Mouse (Mus musculus): ENCODE data around the gene Iqcf3. TPM values are rescaled to one million over a fixed set of nuclear protein-coding genes. Genes with fewer than 3 reads are reported as not detected.

Iqcf3 gene
- polyA plus RNA-seq, 1 experiment from 2014 or later, result not detected

DNA sequence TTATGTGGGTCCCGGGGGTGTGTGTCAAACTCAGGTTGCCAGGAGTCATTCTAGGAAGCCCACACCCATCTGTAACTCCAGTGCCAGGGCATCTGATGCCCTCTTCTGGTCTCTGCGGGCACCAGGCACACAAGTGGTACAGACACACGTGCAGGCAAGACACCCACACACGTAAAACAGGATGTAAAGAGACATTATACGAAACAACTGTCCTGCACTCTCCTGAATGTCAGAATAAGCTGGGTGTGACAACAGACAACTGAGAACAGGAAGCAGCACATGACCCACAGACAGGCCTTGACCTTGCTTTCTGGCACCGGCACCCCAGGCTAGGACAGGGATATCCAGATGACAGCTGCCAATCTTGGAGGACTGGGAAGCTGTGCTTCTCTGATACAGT, 92.1 kb downstream of the Iqcf3 start:
- H3K36me3 ChIP-seq, result 0 out of 2 replicates have a peak, but pooled peaks cover under 1% of the 10 kb centered on the region
- ATAC-seq (ENCODE audit: low FRiP score), result no peak
- no peak overlapping the region for H3K4me3 ChIP-seq (replicated peaks)
- no peaks in the 10 kb centered on the region for H3K27me3 ChIP-seq (replicated peaks)
- H3K9me3 ChIP-seq (replicated peaks), result no peaks in the 10 kb centered on the region
- H3K4me2 ChIP-seq, result no peak overlapping the region
- 88% methylated on average over 6 of the region's 6 CpGs for WGBS
- H3K27ac ChIP-seq (replicated peaks), result no peak overlapping the region
- peaks cover 24% of the 10 kb centered on the region for H3K4me1 ChIP-seq
- no peak overlapping the region for H3K9ac ChIP-seq (replicated peaks)

- 90% methylated on average over 7 of the region's 7 CpGs for WGBS
Observed at GRCm38 (mm10) chr9:106467746-106468145, 93.7 kb downstream of the Iqcf3 start.

GRCm38 (mm10) chr9:106466721-106467120, 94.7 kb downstream of the Iqcf3 start:
- no peak overlapping the region for H3K4me2 ChIP-seq
- no peaks in the 10 kb centered on the region for H3K27me3 ChIP-seq (replicated peaks)
- ATAC-seq (ENCODE audit: low FRiP score), result no peak
- H3K9ac ChIP-seq (replicated peaks), result no peak overlapping the region
- no peaks in the 10 kb centered on the region for H3K9me3 ChIP-seq (replicated peaks)
- no peak overlapping the region for H3K4me3 ChIP-seq (replicated peaks)
- H3K4me1 ChIP-seq, result peaks cover 27% of the 10 kb centered on the region
- peaks cover 23% of the 10 kb centered on the region for H3K36me3 ChIP-seq
- H3K27ac ChIP-seq (replicated peaks), result no peak overlapping the region
- WGBS, result 93% methylated on average over 6 of the region's 6 CpGs

More at GRCm38 (mm10) chr9:106467746-106468145, 93.7 kb downstream of the Iqcf3 start:
- no peak for ATAC-seq (ENCODE audit: low FRiP score)
- no peak overlapping the region for H3K4me3 ChIP-seq (replicated peaks)
- peaks cover 27% of the 10 kb centered on the region for H3K4me1 ChIP-seq
- peaks cover 13% of the 10 kb centered on the region; the same call in 1 of the 2 replicates for H3K36me3 ChIP-seq
- no peak overlapping the region for H3K4me2 ChIP-seq
- no peaks in the 10 kb centered on the region for H3K9me3 ChIP-seq (replicated peaks)
- no peaks in the 10 kb centered on the region for H3K27me3 ChIP-seq (replicated peaks)
- no peak overlapping the region for H3K9ac ChIP-seq (replicated peaks)
- no peak overlapping the region for H3K27ac ChIP-seq (replicated peaks)

DNA sequence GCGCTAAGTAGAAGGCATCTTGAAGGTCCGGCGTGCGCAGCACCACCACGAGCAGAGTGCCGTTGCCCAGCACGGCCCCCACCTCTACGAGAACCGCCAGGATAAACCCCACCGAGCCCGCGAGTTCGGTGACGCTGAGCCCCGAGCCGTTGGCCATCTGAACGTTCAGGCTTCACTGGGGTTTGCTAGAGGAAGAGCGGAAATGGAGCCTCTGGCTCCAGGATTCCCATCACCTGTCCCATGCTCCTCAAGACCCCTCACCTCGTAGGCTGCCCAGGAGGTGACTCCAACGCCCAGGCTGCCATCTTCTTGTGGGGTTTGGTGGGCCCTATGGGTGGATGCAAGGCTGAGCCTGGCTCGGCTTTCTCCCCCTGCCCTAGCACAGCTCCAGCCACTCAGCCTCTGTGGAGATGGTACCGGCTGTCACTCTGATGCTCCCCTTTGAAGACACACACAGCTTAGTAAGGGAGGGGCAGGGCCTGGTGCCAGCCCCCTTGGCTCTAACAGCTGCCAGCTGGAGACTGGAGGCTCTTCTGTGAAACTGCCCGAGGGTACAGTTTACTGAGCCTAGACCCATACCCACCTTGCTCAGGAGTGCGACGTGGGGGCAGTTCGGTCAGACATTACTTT, 95.7 kb downstream of the Iqcf3 start, which contains the start of gene Gpr62:
Gene Gpr62 (minus strand): TSS at position 368 of the 630 bp plus-strand sequence.
- WGBS, result 22% methylated on average over 26 of the region's 26 CpGs
- H3K27me3 ChIP-seq (replicated peaks), result no peaks in the 10 kb centered on the region
- ATAC-seq (ENCODE audit: low FRiP score), result peak; percentile 43
- H3K4me3 ChIP-seq (replicated peaks), result peak within 1 kb of the TSS; percentile 53
- H3K27ac ChIP-seq (replicated peaks), result peak within 1 kb of the TSS; percentile 91
- peaks cover 32% of the 10 kb centered on the region for H3K36me3 ChIP-seq
- peak within 1 kb of the TSS; percentile 95 for H3K4me2 ChIP-seq
- H3K4me1 ChIP-seq, result peaks cover 27% of the 10 kb centered on the region
- no peaks in the 10 kb centered on the region for H3K9me3 ChIP-seq (replicated peaks)
- H3K9ac ChIP-seq (replicated peaks), result peak within 1 kb of the TSS; percentile 84

DNA sequence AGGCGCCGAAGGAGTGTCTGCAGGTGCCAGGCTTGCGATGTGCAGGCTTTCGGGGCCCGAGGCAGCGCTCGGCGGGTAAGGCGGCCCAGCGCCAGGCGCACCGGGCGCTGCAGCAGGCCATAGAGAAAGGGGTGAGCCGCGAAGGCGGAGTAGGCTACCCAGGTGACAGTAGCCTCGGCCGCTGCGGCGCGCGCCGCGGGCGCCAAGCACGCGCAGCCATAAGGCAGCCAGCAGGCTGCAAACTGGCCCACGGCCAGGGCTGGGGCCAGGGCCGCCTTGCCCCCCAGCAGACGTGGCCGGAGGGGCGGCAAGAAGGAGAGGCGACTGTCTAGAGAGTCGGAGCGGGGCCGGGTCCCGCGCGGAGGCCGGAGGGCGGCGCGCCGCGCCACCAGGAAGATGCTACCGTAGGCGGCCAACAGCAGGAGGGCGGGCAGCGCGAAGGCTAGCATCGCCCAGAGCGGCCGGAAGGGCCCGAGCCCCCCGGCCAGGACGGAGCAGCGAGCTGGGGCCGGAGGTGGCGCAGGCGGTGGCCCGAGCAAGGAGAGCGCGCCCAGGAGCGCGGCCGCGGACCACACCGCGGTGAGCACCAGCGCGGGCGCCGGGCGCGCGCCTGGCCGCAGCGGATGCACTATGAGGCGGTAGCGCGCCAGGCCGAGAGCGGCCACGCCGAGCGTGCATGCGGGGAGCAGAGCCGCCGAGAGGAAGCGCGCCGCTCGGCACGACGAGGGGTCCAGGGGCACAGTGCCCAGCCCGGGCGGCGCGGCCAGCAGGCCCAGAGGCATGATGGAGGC, 96.5 kb downstream of the Iqcf3 start:
- Histone ChIP-seq H3K27me3 (replicated peaks) (no peaks in the 10 kb centered on the region), H3K9me3 (replicated peaks) (no peaks in the 10 kb centered on the region), H3K36me3 (peaks cover 37% of the 10 kb centered on the region), H3K4me1 (peaks cover 27% of the 10 kb centered on the region), H3K27ac (replicated peaks) (peak overlapping the region; percentile 91), H3K4me2 (peak overlapping the region; percentile 95), H3K4me3 (replicated peaks) (peak overlapping the region; percentile 53), H3K9ac (replicated peaks) (peak overlapping the region; percentile 84)
- ATAC-seq (ENCODE audit: low FRiP score), result peak; percentile 88
- under 1% methylated on average over 90 of the region's 99 CpGs for WGBS

- ATAC-seq (ENCODE audit: low FRiP score), result no peak
- Histone ChIP-seq H3K27ac (replicated peaks) (no peak overlapping the region), H3K4me1 (peaks cover 36% of the 10 kb centered on the region), H3K9ac (replicated peaks) (no peak overlapping the region), H3K4me3 (replicated peaks) (no peak overlapping the region), H3K4me2 (no peak overlapping the region), H3K27me3 (replicated peaks) (no peaks in the 10 kb centered on the region), H3K9me3 (replicated peaks) (no peaks in the 10 kb centered on the region), H3K36me3 (peaks cover 37% of the 10 kb centered on the region)
- WGBS, result 84% methylated on average over 21 of the region's 21 CpGs
Observed at GRCm38 (mm10) chr9:106463122-106464063, 98.0 kb downstream of the Iqcf3 start.

DNA sequence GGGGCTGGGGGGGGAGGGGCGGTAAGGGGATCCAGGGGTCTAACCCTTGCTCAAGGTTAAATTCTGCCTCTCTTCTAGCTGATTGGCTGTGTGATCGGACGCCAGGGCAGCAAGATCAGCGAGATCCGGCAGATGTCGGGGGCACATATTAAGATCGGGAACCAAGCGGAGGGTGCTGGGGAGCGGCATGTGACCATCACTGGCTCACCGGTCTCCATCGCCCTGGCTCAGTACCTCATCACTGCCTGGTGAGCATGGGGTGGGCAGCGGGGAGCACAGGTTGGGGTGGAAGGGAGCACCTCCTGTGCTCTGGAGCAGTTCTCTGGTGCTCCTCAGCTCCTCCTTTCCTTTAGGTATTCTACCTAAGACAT, 99.0 kb downstream of the Iqcf3 start:
- ATAC-seq (ENCODE audit: low FRiP score), result no peak
- Histone ChIP-seq H3K4me1 (peaks cover 45% of the 10 kb centered on the region), H3K27me3 (replicated peaks) (no peaks in the 10 kb centered on the region), H3K27ac (replicated peaks) (no peak overlapping the region), H3K4me2 (no peak overlapping the region), H3K36me3 (peaks cover 37% of the 10 kb centered on the region), H3K9me3 (replicated peaks) (no peaks in the 10 kb centered on the region), H3K9ac (replicated peaks) (no peak overlapping the region), H3K4me3 (replicated peaks) (no peak overlapping the region)
- WGBS, result 95% methylated on average over 12 of the region's 12 CpGs

DNA sequence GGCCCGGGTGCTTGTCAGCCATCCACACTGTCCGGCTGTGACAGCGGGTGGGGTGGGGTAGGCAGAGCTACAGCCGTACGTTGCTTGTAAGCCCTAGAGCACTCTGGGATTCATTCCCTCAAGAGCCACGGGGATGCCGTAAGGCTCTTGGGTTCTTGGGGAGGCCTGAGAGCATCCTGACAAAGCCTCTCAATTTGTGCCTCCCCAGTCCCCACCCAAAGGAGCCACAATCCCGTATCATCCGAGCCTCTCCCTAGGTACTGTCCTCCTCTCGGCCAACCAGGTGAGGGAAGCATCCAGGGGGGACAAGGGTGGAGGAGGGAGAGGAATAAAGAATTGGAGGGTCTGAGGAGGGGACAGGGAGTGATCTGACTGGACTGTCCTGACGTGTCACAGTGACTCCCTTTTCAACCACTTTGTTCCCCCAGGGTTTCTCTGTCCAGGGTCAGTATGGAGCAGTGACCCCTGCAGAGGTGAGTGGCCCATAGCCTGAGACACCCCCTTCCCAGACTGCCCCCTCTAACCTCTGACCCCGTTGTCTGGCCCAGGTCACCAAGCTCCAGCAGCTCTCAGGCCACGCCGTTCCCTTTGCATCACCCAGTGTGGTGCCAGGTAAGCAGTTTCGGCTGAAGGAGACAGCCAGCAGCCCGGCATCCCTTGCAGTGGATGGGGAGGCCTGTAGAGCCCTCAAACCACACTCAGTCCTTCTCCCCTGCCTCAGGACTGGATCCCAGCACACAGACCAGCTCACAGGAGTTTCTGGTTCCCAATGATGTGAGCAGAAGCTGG, 99.6 kb downstream of the Iqcf3 start:
- ATAC-seq (ENCODE audit: low FRiP score), result no peak
- Histone ChIP-seq H3K4me1 (peaks cover 51% of the 10 kb centered on the region), H3K27ac (replicated peaks) (no peak overlapping the region), H3K4me3 (replicated peaks) (no peak overlapping the region), H3K36me3 (peaks cover 37% of the 10 kb centered on the region), H3K27me3 (replicated peaks) (no peaks in the 10 kb centered on the region), H3K4me2 (no peak overlapping the region), H3K9me3 (replicated peaks) (no peaks in the 10 kb centered on the region), H3K9ac (replicated peaks) (no peak overlapping the region)
- WGBS, result 91% methylated on average over 16 of the region's 16 CpGs

DNA sequence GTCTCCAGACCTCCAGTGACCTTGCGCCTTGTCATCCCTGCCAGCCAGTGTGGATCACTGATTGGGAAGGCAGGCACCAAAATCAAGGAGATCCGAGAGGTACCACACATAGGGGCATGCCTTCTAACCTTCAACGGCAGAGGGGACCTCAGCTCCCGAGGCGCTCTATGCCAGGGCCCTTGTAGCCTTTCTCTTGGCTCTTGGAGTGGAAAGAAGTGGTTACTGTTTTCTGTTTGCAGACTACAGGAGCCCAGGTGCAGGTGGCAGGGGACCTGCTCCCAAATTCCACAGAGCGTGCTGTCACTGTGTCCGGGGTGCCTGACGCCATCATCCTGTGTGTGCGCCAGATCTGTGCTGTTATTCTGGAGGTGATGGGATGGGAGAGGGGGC, 100.4 kb downstream of the Iqcf3 start:
- Histone ChIP-seq H3K4me2 (no peak overlapping the region), H3K27me3 (replicated peaks) (no peaks in the 10 kb centered on the region), H3K4me1 (peaks cover 57% of the 10 kb centered on the region), H3K4me3 (replicated peaks) (no peak overlapping the region), H3K36me3 (peaks cover 37% of the 10 kb centered on the region), H3K9ac (replicated peaks) (no peak overlapping the region), H3K27ac (replicated peaks) (no peak overlapping the region), H3K9me3 (replicated peaks) (no peaks in the 10 kb centered on the region)
- WGBS, result 95% methylated on average over 9 of the region's 9 CpGs
- ATAC-seq (ENCODE audit: low FRiP score), result no peak

DNA sequence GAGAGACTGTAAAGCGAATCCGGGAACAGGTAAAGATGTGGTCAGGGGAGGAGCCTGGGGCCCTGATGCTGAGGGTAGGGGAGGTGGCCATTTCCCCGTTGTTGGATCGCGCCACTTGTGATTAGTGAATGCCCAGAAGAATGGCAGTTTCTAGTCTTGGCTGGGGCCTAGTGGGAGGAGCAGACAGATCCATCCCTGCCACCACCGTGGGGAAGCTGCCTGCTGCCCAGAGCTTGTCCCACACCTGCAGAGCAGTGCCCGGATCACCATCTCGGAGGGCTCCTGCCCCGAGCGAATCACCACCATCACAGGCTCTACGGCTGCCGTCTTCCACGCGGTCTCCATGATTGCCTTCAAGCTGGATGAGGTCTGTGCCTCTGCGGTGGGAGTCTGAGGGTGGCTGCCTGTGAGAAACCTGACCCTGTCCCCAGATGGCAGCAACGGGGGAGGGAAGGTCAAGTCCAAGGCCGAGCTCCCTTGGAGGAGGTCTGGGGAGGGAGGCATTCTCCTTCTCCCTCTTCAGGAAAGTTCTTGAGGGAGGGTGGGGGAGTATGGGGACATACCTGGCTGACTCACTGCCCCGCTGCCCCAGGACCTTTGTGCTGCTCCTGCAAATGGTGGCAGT, 100.9 kb downstream of the Iqcf3 start:
- Histone ChIP-seq H3K4me1 (peaks cover 57% of the 10 kb centered on the region), H3K4me2 (no peak overlapping the region), H3K9me3 (replicated peaks) (no peaks in the 10 kb centered on the region), H3K4me3 (replicated peaks) (no peak overlapping the region), H3K36me3 (peaks cover 37% of the 10 kb centered on the region), H3K9ac (replicated peaks) (no peak overlapping the region), H3K27ac (replicated peaks) (no peak overlapping the region), H3K27me3 (replicated peaks) (no peaks in the 10 kb centered on the region)
- 80% methylated on average over 18 of the region's 18 CpGs for WGBS
- ATAC-seq (ENCODE audit: low FRiP score), result no peak
